Mouse (Mus musculus) neural tube, embryonic 11.5 days (tissue): Measurements from ENCODE around the gene Hbq1a. TPM values are rescaled to one million over a fixed set of nuclear protein-coding genes. Genes with fewer than 3 reads are reported as not detected.

Experiments
- ATAC-seq: fragments of 200-750 bp; cut with Nextera tagmentation; 2 replicates; pipeline ENCODE4 v1.8.0; 2017; ENCODE audit warnings: moderate number of reproducible peaks, mild to moderate bottlenecking, moderate TSS enrichment, moderate library complexity; ENCODE audit not compliant: insufficient read depth, low FRiP score, low TSS enrichment
- DNase-seq: peaks from one replicate; pipeline ENCODE4 v3.0.0-alpha.2; 2015; ENCODE audit warnings: low spot score
- H3K27ac ChIP-seq: fragments of 300-500 bp; sonication (generic); 2 replicates; pipeline ENCODE4 v1.5.1; 2014; ENCODE audit warnings: low read depth, mild to moderate bottlenecking, low read length
- H3K27me3 ChIP-seq: fragments of 300-500 bp; sonication (generic); 2 replicates; pipeline ENCODE4 v1.6.1; 2014; ENCODE audit warnings: mild to moderate bottlenecking, low read length, mixed read lengths; ENCODE audit not compliant: control insufficient read depth, insufficient read depth
- H3K36me3 ChIP-seq: fragments of 300-500 bp; sonication (generic); 2 replicates; pipeline ENCODE4 v1.6.1; 2014; ENCODE audit warnings: mild to moderate bottlenecking, low read length, moderate library complexity, mixed read lengths; ENCODE audit not compliant: control insufficient read depth, insufficient read depth
- H3K4me1 ChIP-seq: fragments of 300-500 bp; sonication (generic); 2 replicates; pipeline ENCODE4 v1.6.1; 2014; ENCODE audit warnings: low read length, mixed read lengths; ENCODE audit not compliant: control insufficient read depth, insufficient read depth
- H3K4me2 ChIP-seq: fragments of 300-500 bp; sonication (generic); 2 replicates; pipeline ENCODE4 v1.6.1; 2014; ENCODE audit warnings: low read depth, mild to moderate bottlenecking, moderate library complexity
- H3K4me3 ChIP-seq: fragments of 300-500 bp; sonication (generic); 2 replicates; pipeline ENCODE4 v1.5.1; 2014; ENCODE audit warnings: low read depth, low read length
- H3K9ac ChIP-seq: fragments of 300-500 bp; sonication (generic); 2 replicates; pipeline ENCODE4 v1.6.1; 2014; ENCODE audit warnings: mild to moderate bottlenecking, low read length
- H3K9me3 ChIP-seq: fragments of 300-500 bp; sonication (generic); 2 replicates; pipeline ENCODE4 v1.6.1; 2016; ENCODE audit warnings: low read length; ENCODE audit not compliant: control insufficient read depth
- WGBS: fragments of 180-500 bp; shearing (Covaris S2); extraction: QIAGEN DNeasy Blood & Tissue Kit; methylation state at CpG from one replicate; pipeline ENCODE4 v1.1.7; 2014; 5-methylcytosine and 5-hydroxymethylcytosine counted together
- polyA plus RNA-seq: library from polyadenylated mRNA; unstranded; fragments of >200 nt; fragmentation: Nextera tagmentation; extraction: Ambion mirVana; gene quantifications from 2 replicates; pipeline ENCODE4 v1.2.1, GENCODE M21; 2014

Gene Hbq1a
- polyA plus RNA-seq, 1 experiment from 2014 or later = 0.42 TPM

DNA sequence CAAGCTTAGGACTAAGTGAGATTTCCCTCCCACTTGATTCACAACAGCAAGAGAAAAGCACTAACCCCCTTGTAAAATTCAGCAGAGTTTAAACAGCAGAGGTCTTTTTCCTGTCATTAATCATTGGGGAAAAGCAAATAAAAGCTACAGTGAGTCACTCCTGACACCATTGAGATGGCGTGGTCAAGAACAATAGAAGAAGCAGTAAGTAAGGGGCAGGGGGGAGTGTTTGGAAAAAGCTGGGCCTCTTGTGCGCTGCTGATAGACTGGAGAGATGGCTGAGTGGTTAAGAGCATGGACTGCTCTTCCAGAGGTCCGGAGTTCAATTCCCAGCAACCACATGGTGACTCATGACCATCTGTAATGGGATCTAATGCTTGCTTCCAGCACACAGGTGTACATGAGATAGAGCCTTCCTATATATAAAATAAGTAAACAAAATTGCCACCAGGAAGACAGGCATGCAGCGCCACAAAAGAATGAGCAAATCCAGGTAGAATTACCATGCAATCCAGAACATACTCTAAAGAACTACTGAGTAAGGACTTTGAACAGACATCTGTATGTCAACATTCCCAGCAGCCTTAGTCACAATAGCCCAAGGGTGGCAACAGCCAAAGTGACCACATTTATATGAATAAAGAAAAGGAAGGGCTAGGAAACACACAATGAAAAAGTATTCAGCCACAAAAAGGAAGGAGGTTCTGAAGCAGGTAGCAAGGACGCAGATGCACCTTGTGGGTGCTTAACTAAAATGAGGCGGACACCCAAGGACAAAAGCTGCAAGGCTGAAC lies 45.8 kb downstream of the Hbq1a start:
- H3K27ac ChIP-seq = no peak overlapping the region
- peaks cover 13% of the 10 kb centered on the region; the same call in 1 of the 2 replicates for H3K4me1 ChIP-seq
- H3K36me3 ChIP-seq = no peaks in the 10 kb centered on the region; the same call in 1 of the 2 replicates
- 54% methylated on average over 6 of the region's 6 CpGs for WGBS
- H3K27me3 ChIP-seq = no peaks in the 10 kb centered on the region
- DNase-seq (no peak), ATAC-seq (no peak)
- no peak overlapping the region for H3K9ac ChIP-seq
- H3K9me3 ChIP-seq = no peaks in the 10 kb centered on the region
- H3K4me3 ChIP-seq = no peak overlapping the region
- no peak overlapping the region for H3K4me2 ChIP-seq

DNA sequence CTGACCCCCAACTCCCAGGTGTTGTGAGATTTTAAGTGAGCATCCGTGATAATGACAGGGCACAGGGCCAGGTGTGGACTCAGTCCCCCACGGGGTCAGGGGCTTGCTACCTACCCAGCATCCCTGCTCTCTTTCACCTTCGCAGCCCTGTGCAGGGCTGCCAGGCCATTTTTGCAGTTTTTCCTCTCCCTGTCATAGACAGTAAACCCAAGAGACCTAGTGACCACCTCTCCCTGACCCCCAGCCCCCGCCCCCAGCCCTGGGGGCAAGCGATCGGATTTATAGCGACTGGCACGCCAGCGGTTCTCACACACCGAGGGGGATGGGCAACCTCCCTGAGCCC lies 47.4 kb downstream of the Hbq1a start:
- no peaks in the 10 kb centered on the region for H3K9me3 ChIP-seq
- DNase-seq = no peak
- ATAC-seq = peak; percentile 54
- H3K36me3 ChIP-seq = no peaks in the 10 kb centered on the region; the same call in 1 of the 2 replicates
- peak overlapping the region; percentile 88 for H3K27ac ChIP-seq
- H3K4me1 ChIP-seq = peaks cover 13% of the 10 kb centered on the region; the same call in 1 of the 2 replicates
- H3K9ac ChIP-seq = peak overlapping the region; percentile 97
- no peaks in the 10 kb centered on the region for H3K27me3 ChIP-seq
- H3K4me2 ChIP-seq = peak overlapping the region; percentile 62
- peak overlapping the region; percentile 89 for H3K4me3 ChIP-seq
- WGBS = 2% methylated on average over 10 of the region's 10 CpGs

DNA sequence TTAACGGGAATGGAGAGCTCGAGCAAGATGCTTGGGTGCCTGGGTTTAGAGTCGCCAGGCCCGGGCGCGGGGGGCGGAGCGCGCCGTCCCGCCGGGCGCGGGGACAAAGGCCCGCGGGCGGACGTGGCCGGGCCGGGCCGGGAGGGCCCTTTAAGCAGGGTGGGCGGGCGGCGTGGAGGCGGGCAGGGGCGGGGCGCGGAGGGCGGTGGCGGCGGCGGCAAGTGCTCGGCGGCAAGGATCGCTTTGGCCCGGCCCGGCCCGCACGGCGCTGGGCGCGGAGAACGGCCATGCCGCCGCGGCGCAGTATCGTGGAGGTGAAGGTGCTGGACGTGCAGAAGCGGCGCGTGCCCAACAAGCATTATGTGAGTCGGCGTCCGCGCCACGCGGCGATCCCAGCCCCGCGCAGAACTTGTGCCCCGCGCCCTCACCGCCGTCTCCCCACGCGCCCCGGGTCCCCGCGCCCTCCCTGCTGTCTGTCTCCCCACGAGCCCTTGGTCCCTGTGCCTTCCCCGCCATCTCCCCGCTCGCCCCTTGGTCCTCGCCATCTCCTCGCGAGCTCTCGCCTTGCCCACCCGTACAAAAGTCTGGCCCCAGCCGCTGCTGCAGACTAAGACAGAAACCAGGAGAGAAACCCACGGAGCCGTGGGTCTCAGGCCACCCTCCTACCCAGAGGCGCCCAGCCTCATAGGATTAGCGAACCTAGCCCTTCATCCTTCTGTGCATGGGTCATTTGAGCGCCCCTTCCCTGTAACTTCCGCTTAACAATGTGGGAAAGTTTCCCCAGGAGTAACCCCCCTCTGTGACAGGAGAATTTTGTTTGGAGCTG lies 48.0 kb downstream of the Hbq1a start, which contains the start of gene Sh3pxd2b:
TSS of gene Sh3pxd2b (plus strand) at position 214 of the 826 bp plus-strand sequence.
- 1% methylated on average over 65 of the region's 86 CpGs for WGBS

DNA sequence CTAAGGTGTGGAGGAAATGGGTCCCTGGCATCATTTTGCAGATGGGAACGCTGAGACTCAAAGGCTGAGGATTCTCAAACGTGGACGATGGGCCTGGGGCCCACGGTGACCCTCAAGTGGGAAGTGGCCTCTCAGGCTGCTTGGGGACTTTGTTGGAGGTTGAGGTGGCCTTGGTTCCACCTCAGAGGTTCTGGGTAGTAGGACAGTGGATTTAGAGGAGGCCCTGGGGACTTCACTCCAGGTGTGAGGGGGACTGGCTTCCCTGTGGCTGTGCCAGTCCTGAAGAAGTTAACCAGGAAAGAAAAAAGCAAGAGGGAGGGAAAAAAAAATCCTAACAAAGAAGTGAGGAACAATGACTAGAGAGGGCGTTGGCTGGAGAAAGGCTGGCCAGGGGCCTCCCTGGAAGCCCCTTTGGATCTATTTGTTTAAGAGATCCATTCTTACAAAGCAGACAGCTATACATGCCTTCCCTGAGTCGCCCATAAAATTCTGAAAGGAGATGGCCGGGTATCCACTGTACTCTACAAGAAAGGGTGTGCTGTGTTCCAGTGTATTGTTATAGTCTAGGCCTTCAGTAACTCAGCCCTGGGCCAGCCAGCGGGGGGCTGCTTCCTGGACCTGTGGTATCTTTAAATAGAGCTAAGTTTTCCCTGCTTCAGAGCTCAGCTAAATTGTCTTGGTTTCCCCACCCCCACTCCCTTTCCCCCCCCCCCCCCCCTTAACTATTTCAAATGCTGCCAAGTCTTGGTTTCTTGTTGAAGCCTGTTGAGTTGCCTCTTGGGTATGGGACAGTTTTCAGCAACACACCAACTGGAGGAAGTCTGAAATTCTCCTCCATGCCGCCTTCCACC lies 48.8 kb downstream of the Hbq1a start:
- peak overlapping the region; percentile 97 for H3K9ac ChIP-seq
- 23% methylated on average over 9 of the region's 9 CpGs for WGBS
- H3K27ac ChIP-seq = peak overlapping the region; percentile 88
- H3K4me3 ChIP-seq = peak overlapping the region; percentile 89
- no peaks in the 10 kb centered on the region for H3K27me3 ChIP-seq
- peaks cover 13% of the 10 kb centered on the region; the same call in 1 of the 2 replicates for H3K4me1 ChIP-seq
- H3K9me3 ChIP-seq = no peaks in the 10 kb centered on the region
- H3K4me2 ChIP-seq = peak overlapping the region; percentile 62
- H3K36me3 ChIP-seq = no peaks in the 10 kb centered on the region; the same call in 1 of the 2 replicates
- ATAC-seq = no peak
- DNase-seq = peak; percentile 46

More for the DNA sequence above, 48.0 kb downstream of the Hbq1a start, which contains the start of gene Sh3pxd2b:
- ATAC-seq (peak; percentile 71), DNase-seq (peak; percentile 73)
- H3K36me3 ChIP-seq = no peaks in the 10 kb centered on the region; the same call in 1 of the 2 replicates
- peak within 1 kb of the TSS; percentile 97 for H3K9ac ChIP-seq
- no peaks in the 10 kb centered on the region for H3K9me3 ChIP-seq
- H3K27ac ChIP-seq = peak within 1 kb of the TSS; percentile 88
- peaks cover 13% of the 10 kb centered on the region; the same call in 1 of the 2 replicates for H3K4me1 ChIP-seq
- peak within 1 kb of the TSS; percentile 89 for H3K4me3 ChIP-seq
- no peaks in the 10 kb centered on the region for H3K27me3 ChIP-seq
- H3K4me2 ChIP-seq = peak within 1 kb of the TSS; percentile 62

DNA sequence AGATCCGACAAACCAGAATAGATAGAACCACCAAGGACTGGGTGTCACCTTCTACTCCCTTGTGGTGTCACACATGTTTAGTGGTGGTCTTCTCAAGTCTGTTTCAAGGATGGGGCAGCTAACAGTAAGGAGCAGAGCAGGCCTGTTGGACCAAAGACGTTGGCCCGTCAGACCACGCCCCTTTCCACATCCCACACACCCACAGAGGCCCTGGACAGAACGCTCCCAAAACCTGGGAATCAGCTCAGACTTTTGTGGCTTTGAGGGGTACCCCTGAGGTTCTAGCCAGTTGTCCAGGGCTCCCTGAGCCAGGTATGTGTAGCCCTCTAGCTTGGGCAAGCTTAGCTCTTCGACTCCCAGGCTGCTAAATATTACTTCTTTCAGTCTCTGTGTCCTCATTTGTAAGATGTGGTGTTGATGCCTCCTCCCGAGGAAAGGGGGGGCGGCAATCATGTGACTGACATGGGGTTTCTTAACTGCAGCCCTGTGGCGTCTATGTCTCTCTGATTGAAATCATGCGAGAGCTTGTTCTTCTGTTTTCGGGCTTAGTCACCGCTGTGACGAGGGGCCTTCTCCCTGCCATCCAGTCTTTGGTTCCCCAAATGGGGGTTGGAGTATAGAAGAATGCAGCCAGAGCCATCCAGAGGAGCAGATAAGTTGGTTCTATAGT lies 49.5 kb downstream of the Hbq1a start:
- no peaks in the 10 kb centered on the region; the same call in 1 of the 2 replicates for H3K36me3 ChIP-seq
- no peak for DNase-seq
- H3K9ac ChIP-seq = 0 out of 2 replicates have a peak overlapping the region, but pooled peaks have one; percentile 11

More for the DNA sequence above, 49.5 kb downstream of the Hbq1a start:
- 81% methylated on average over 13 of the region's 13 CpGs for WGBS
- Histone ChIP-seq H3K4me1 (peaks cover 13% of the 10 kb centered on the region; the same call in 1 of the 2 replicates), H3K27ac (no peak overlapping the region), H3K4me2 (peak overlapping the region; percentile 62), H3K27me3 (no peaks in the 10 kb centered on the region), H3K4me3 (peak overlapping the region; percentile 89; the same call in 1 of the 2 replicates), H3K9me3 (no peaks in the 10 kb centered on the region)
- ATAC-seq = no peak

Other genes starting within 250 kb of the Hbq1a start
- 0.07 TPM in 1 of 2 replicates, not detected in the other for gene Il9r, start 99.8 kb upstream of the Hbq1a start, polyA plus RNA-seq
- gene Snrnp25, start 94.7 kb upstream of the Hbq1a start, polyA plus RNA-seq = 73.4 and 80.3 TPM in 2 replicates
- 24.6 and 24.7 TPM in 2 replicates for gene Rhbdf1, start 77.8 kb upstream of the Hbq1a start, polyA plus RNA-seq
- 29.4 and 31.2 TPM in 2 replicates for gene Mpg, start 73.6 kb upstream of the Hbq1a start, polyA plus RNA-seq
- 29.0 and 33.0 TPM in 2 replicates for gene Nprl3, start 32.4 kb upstream of the Hbq1a start, polyA plus RNA-seq
- gene Hba-x, start 23.7 kb upstream of the Hbq1a start, polyA plus RNA-seq = 2,412 and 2,433 TPM in 2 replicates
- gene Hba-a1, start 16.6 kb upstream of the Hbq1a start, polyA plus RNA-seq = 2,190 and 2,258 TPM in 2 replicates
- gene Hbq1b, start 13.1 kb upstream of the Hbq1a start, polyA plus RNA-seq = 4.4 and 4.5 TPM in 2 replicates
- 4,557 and 4,602 TPM in 2 replicates for gene Hba-a2, start 3.6 kb upstream of the Hbq1a start, polyA plus RNA-seq
- 23.7 TPM in 2 replicates for gene Sh3pxd2b, start 47.8 kb downstream of the Hbq1a start, polyA plus RNA-seq
- 61.4 and 72.6 TPM in 2 replicates for gene Ubtd2, start 155.3 kb downstream of the Hbq1a start, polyA plus RNA-seq
- gene Efcab9, start 232.0 kb downstream of the Hbq1a start, polyA plus RNA-seq = 0.41 TPM in 1 of 2 replicates, not detected in the other
- 2.1 and 2.4 TPM in 2 replicates for gene Stk10, start 233.2 kb downstream of the Hbq1a start, polyA plus RNA-seq